Mouse (Mus musculus): Measurements from ENCODE around the gene Megf11. TPM values are rescaled to one million over a fixed set of nuclear protein-coding genes. Genes with fewer than 3 reads are reported as not detected.
A peak's percentile ranks its signal among the peaks of the same experiment; 100 is the strongest.

Gene Megf11
- polyA plus RNA-seq, 1 experiment, result 0.94 TPM

- Histone ChIP-seq H3K4me3 (ENCODE audit: low read depth, low read length) (no peak overlapping the region), H3K36me3 (ENCODE audit: control insufficient read depth, insufficient read depth, low read length, poor library complexity, severe bottlenecking) (no peaks in the 10 kb centered on the region), H3K27me3 (ENCODE audit: control insufficient read depth, insufficient read depth, low read length, poor library complexity, severe bottlenecking) (no peaks in the 10 kb centered on the region), H3K4me1 (ENCODE audit: control insufficient read depth, insufficient read depth, low read length) (peaks cover 1% of the 10 kb centered on the region), H3K9ac (ENCODE audit: low read depth, poor library complexity, severe bottlenecking) (no peak overlapping the region), H3K9me3 (replicated peaks; ENCODE audit: control insufficient read depth, insufficient read depth, low read length, poor library complexity, severe bottlenecking) (no peaks in the 10 kb centered on the region), H3K27ac (ENCODE audit: insufficient read depth, low read length) (no peak overlapping the region)
- TF ChIP-seq CTCF (IDR thresholded peaks at IDR 0.05; ENCODE audit: low read depth, low read length) (no peak), POLR2A (IDR thresholded peaks at IDR 0.05; ENCODE audit: insufficient read depth, low read length) (no peak), EP300 (IDR thresholded peaks at IDR 0.05; ENCODE audit: insufficient read depth, low read depth, low read length) (no peak)
These were observed 251.5 kb downstream of the Megf11 start for GRCm38 (mm10) chr9:64636961-64637360.

- no peak overlapping the region for H3K27ac ChIP-seq (ENCODE audit: insufficient read depth, low read length)
These were observed 252.8 kb downstream of the Megf11 start for GRCm38 (mm10) chr9:64638250-64638649.

GRCm38 (mm10) chr9:64639664-64640063, 254.2 kb downstream of the Megf11 start:
- H3K27ac ChIP-seq (ENCODE audit: insufficient read depth, low read length), result no peak overlapping the region
- H3K9me3 ChIP-seq (replicated peaks; ENCODE audit: control insufficient read depth, insufficient read depth, low read length, poor library complexity, severe bottlenecking), result no peaks in the 10 kb centered on the region
- no peak overlapping the region for H3K4me3 ChIP-seq (ENCODE audit: low read depth, low read length)
- no peak for TF ChIP-seq EP300 (IDR thresholded peaks at IDR 0.05; ENCODE audit: insufficient read depth, low read depth, low read length)
- TF ChIP-seq CTCF (IDR thresholded peaks at IDR 0.05; ENCODE audit: low read depth, low read length), result peak; percentile 42
- no peak for TF ChIP-seq POLR2A (IDR thresholded peaks at IDR 0.05; ENCODE audit: insufficient read depth, low read length)
- no peak overlapping the region for H3K9ac ChIP-seq (ENCODE audit: low read depth, poor library complexity, severe bottlenecking)
- no peaks in the 10 kb centered on the region for H3K27me3 ChIP-seq (ENCODE audit: control insufficient read depth, insufficient read depth, low read length, poor library complexity, severe bottlenecking)
- peaks cover 1% of the 10 kb centered on the region for H3K4me1 ChIP-seq (ENCODE audit: control insufficient read depth, insufficient read depth, low read length)
- no peaks in the 10 kb centered on the region for H3K36me3 ChIP-seq (ENCODE audit: control insufficient read depth, insufficient read depth, low read length, poor library complexity, severe bottlenecking)

More at GRCm38 (mm10) chr9:64638250-64638649, 252.8 kb downstream of the Megf11 start:
- Histone ChIP-seq H3K4me3 (ENCODE audit: low read depth, low read length) (peak overlapping the region; percentile 34; the same call in 1 of the 2 replicates), H3K4me1 (ENCODE audit: control insufficient read depth, insufficient read depth, low read length) (peaks cover 1% of the 10 kb centered on the region), H3K27me3 (ENCODE audit: control insufficient read depth, insufficient read depth, low read length, poor library complexity, severe bottlenecking) (no peaks in the 10 kb centered on the region), H3K36me3 (ENCODE audit: control insufficient read depth, insufficient read depth, low read length, poor library complexity, severe bottlenecking) (no peaks in the 10 kb centered on the region), H3K9me3 (replicated peaks; ENCODE audit: control insufficient read depth, insufficient read depth, low read length, poor library complexity, severe bottlenecking) (no peaks in the 10 kb centered on the region), H3K9ac (ENCODE audit: low read depth, poor library complexity, severe bottlenecking) (no peak overlapping the region)
- TF ChIP-seq POLR2A (IDR thresholded peaks at IDR 0.05; ENCODE audit: insufficient read depth, low read length) (no peak), EP300 (IDR thresholded peaks at IDR 0.05; ENCODE audit: insufficient read depth, low read depth, low read length) (no peak), CTCF (IDR thresholded peaks at IDR 0.05; ENCODE audit: low read depth, low read length) (no peak)

GRCm38 (mm10) chr9:64644129-64644528, 258.7 kb downstream of the Megf11 start:
- Histone ChIP-seq H3K4me1 (ENCODE audit: control insufficient read depth, insufficient read depth, low read length) (no peaks in the 10 kb centered on the region), H3K4me3 (ENCODE audit: low read depth, low read length) (no peak overlapping the region)
- no peak for TF ChIP-seq EP300 (IDR thresholded peaks at IDR 0.05; ENCODE audit: insufficient read depth, low read depth, low read length)
- TF ChIP-seq CTCF (IDR thresholded peaks at IDR 0.05; ENCODE audit: low read depth, low read length), result no peak
- no peak for TF ChIP-seq POLR2A (IDR thresholded peaks at IDR 0.05; ENCODE audit: insufficient read depth, low read length)

GRCm38 (mm10) chr9:64645462-64645861, 260.0 kb downstream of the Megf11 start:
- Histone ChIP-seq H3K4me3 (ENCODE audit: low read depth, low read length) (no peak overlapping the region), H3K4me1 (ENCODE audit: control insufficient read depth, insufficient read depth, low read length) (no peaks in the 10 kb centered on the region), H3K27ac (ENCODE audit: insufficient read depth, low read length) (no peak overlapping the region), H3K27me3 (ENCODE audit: control insufficient read depth, insufficient read depth, low read length, poor library complexity, severe bottlenecking) (no peaks in the 10 kb centered on the region), H3K9me3 (replicated peaks; ENCODE audit: control insufficient read depth, insufficient read depth, low read length, poor library complexity, severe bottlenecking) (no peaks in the 10 kb centered on the region), H3K36me3 (ENCODE audit: control insufficient read depth, insufficient read depth, low read length, poor library complexity, severe bottlenecking) (no peaks in the 10 kb centered on the region), H3K9ac (ENCODE audit: low read depth, poor library complexity, severe bottlenecking) (no peak overlapping the region)
- no peak for TF ChIP-seq EP300 (IDR thresholded peaks at IDR 0.05; ENCODE audit: insufficient read depth, low read depth, low read length)

More at GRCm38 (mm10) chr9:64644129-64644528, 258.7 kb downstream of the Megf11 start:
- no peak overlapping the region for H3K27ac ChIP-seq (ENCODE audit: insufficient read depth, low read length)
- H3K9ac ChIP-seq (ENCODE audit: low read depth, poor library complexity, severe bottlenecking), result no peak overlapping the region
- H3K27me3 ChIP-seq (ENCODE audit: control insufficient read depth, insufficient read depth, low read length, poor library complexity, severe bottlenecking), result no peaks in the 10 kb centered on the region
- no peaks in the 10 kb centered on the region for H3K36me3 ChIP-seq (ENCODE audit: control insufficient read depth, insufficient read depth, low read length, poor library complexity, severe bottlenecking)
- H3K9me3 ChIP-seq (replicated peaks; ENCODE audit: control insufficient read depth, insufficient read depth, low read length, poor library complexity, severe bottlenecking), result no peaks in the 10 kb centered on the region

- Histone ChIP-seq H3K4me3 (ENCODE audit: low read depth, low read length) (no peak overlapping the region), H3K36me3 (ENCODE audit: control insufficient read depth, insufficient read depth, low read length, poor library complexity, severe bottlenecking) (no peaks in the 10 kb centered on the region), H3K9ac (ENCODE audit: low read depth, poor library complexity, severe bottlenecking) (no peak overlapping the region), H3K27me3 (ENCODE audit: control insufficient read depth, insufficient read depth, low read length, poor library complexity, severe bottlenecking) (no peaks in the 10 kb centered on the region), H3K4me1 (ENCODE audit: control insufficient read depth, insufficient read depth, low read length) (no peaks in the 10 kb centered on the region), H3K27ac (ENCODE audit: insufficient read depth, low read length) (no peak overlapping the region), H3K9me3 (replicated peaks; ENCODE audit: control insufficient read depth, insufficient read depth, low read length, poor library complexity, severe bottlenecking) (no peaks in the 10 kb centered on the region)
- TF ChIP-seq POLR2A (IDR thresholded peaks at IDR 0.05; ENCODE audit: insufficient read depth, low read length) (no peak), EP300 (IDR thresholded peaks at IDR 0.05; ENCODE audit: insufficient read depth, low read depth, low read length) (no peak), CTCF (IDR thresholded peaks at IDR 0.05; ENCODE audit: low read depth, low read length) (no peak)
These were observed 264.0 kb downstream of the Megf11 start for GRCm38 (mm10) chr9:64649393-64649792.
